Mouse (Mus musculus) bone marrow macrophage, adult 2 months (primary cell): Measurements from ENCODE around the gene Dusp11. TPM values are rescaled to one million over a fixed set of nuclear protein-coding genes. Genes with fewer than 3 reads are reported as not detected.
"Not testable (repeated sequence)": the region's sequence is repeated elsewhere in the genome, so short reads cannot be mapped to it uniquely, and the experiment has no call there.

Source experiments
- H3K27ac ChIP-seq: 2 replicates; pipeline ENCODE4 v1.5.1; 2012; ENCODE audit warnings: low read depth, low read length; ENCODE audit not compliant: insufficient read depth
- H3K4me1 ChIP-seq: 2 replicates; pipeline ENCODE4 v1.6.1; 2012; ENCODE audit warnings: low read length; ENCODE audit not compliant: control insufficient read depth, insufficient read depth
- H3K4me3 ChIP-seq: 2 replicates; pipeline ENCODE4 v1.5.1; 2012; ENCODE audit warnings: mild to moderate bottlenecking, low read length, moderate library complexity; ENCODE audit not compliant: insufficient read depth
- CTCF ChIP-seq: IDR thresholded peaks from 2 replicates; pipeline ENCODE4 v1.5.1; 2012; ENCODE audit warnings: low read depth, mild to moderate bottlenecking, low read length, moderate library complexity
- POLR2A ChIP-seq: IDR thresholded peaks from 2 replicates; pipeline ENCODE4 v1.6.1; 2012; ENCODE audit warnings: mild to moderate bottlenecking, low read depth, low read length, borderline replicate concordance
- polyA plus RNA-seq: library from polyadenylated mRNA; stranded (reverse); fragments of >200 nt; gene quantifications from 2 replicates; pipeline ENCODE4 v1.2.4, GENCODE M21; 2012; ENCODE audit not compliant: missing spikeins, insufficient read depth, insufficient read length

The Dusp11 gene
- polyA plus RNA-seq, 1 experiment, result 108 TPM

DNA sequence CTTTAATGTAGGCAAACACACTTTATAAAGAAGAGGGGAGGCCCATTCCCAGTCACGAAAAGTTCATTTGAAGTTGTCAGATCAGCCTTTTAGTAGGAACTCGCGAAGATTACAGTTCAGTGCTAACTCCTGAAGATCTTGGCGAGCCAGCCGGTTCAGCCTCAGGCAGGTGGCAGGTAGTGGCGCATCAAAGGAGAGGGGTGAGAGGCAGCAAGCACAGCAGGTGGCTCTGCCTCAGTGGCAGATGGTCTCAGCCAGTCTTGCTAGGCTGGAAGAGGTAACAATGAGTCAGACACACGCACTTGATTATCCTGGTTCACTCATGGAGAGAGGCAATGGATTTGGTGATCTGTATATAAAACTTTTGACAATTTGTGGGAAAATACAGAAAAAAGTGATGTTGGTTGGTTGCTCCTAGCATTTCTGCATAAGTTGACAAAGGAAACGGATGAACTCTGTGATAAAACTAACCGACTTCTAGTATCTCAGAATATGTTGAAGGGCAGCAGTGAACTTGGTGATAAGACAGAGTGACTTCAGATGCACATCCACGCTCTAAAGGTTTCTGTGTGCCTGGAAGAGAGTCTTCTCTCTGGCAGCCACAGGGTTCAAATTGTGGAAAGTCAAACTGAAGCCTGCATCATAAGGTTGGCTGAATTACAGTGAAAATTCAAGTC is 13.6 kb upstream of the Dusp11 start:
- Histone ChIP-seq H3K4me1 (no peaks in the 10 kb centered on the region), H3K4me3 (no peak overlapping the region), H3K27ac (no peak overlapping the region)
- no peak for TF ChIP-seq CTCF

- Histone ChIP-seq H3K27ac (no peak overlapping the region), H3K4me3 (no peak overlapping the region), H3K4me1 (no peaks in the 10 kb centered on the region)
- no peak for TF ChIP-seq CTCF
- no peak for TF ChIP-seq POLR2A
These were observed 11.9 kb upstream of the Dusp11 start for GRCm38 (mm10) chr6:85973336-85973735.

DNA sequence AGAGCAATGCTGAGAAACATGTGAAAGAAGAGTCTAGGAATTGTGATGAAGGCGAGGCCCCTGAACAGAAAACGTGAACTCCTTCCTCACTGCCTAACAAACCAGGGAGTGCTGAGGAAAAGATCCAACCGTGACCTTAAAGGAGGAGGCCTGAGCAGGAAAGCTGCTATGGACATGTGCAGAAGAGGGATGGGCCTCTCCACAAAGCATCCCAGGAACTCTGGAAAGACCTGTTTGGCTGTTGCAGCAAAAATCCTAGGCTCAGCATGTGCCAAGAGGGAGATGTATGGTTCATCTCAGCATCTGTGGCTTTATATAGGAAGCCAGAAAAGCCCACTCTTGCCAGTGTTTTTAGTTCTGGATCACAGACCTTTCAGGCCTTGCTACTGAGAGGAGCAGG is 11.2 kb upstream of the Dusp11 start:
- H3K27ac ChIP-seq, result no peak overlapping the region
- no peak overlapping the region for H3K4me3 ChIP-seq
- no peak for TF ChIP-seq POLR2A
- no peak for TF ChIP-seq CTCF
- no peaks in the 10 kb centered on the region for H3K4me1 ChIP-seq

DNA sequence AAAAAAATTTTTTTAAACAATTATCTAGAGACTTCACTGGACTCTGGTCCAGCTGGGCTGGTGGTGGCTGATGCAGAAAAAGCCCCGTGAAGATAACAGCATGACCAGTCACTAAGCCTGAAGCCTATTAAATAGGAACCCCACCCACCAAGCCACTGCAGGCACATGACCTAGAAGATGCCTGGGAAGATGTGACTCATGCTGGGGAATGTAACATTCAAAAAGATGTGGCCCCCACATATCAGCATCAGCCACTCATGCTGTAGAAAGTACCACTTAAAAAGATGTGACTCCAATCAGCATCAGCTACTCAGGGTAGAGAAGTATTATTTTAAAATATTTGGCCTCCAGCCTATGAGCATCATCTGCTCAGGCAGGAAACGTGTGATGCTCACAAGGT is 8.4 kb upstream of the Dusp11 start:
- TF ChIP-seq CTCF (no peak), POLR2A (no peak)
- H3K4me3 ChIP-seq, result no peak overlapping the region
- H3K27ac ChIP-seq, result no peak overlapping the region
- peaks cover 6% of the 10 kb centered on the region for H3K4me1 ChIP-seq

DNA sequence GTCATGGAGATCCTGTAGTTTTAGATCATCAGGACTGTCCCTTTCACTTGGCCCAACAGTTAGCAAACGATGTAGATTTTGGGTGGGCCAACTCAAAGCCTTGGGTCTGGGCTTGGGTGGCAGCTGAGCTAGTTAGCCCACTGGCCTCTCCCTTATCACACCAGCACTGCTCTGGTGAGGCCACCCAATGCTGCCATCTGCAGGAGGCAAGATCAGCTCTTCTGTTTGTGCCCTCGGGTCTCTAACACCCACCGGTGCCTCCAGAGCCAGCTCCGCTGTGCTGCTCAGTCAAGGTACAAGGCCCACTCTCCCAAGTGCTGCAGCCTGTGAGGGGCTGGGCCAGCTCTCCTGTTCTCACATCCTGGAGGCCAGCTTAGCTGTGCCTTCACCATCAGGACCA is 5.2 kb upstream of the Dusp11 start:
- no peak overlapping the region for H3K27ac ChIP-seq
- no peak overlapping the region for H3K4me3 ChIP-seq
- TF ChIP-seq CTCF (no peak), POLR2A (no peak)
- H3K4me1 ChIP-seq, result peaks cover 6% of the 10 kb centered on the region

DNA sequence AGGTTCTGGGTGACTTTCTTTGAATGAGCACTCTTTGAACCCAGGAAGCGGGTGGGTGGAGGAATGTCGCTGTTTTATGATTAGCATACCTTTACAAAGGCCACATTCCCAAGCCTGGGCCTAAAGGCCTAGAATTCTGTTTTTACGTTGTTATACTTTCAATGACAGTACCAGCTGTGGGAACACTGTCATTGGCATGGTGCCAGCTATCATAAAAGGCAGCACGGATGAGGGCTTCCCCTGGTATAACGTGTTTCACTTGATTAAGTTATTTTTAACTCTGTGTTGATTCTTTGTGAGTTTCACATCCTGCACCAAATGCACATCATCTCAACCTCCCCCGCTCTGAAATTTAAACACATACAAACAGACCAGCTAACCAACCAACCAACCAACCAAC is 4.6 kb upstream of the Dusp11 start:
- not testable (repeated sequence) for H3K27ac ChIP-seq

GRCm38 (mm10) chr6:85957581-85957980 is 3.9 kb downstream of the Dusp11 start:
- no peak overlapping the region for H3K4me3 ChIP-seq
- no peak for TF ChIP-seq CTCF
- TF ChIP-seq POLR2A, result no peak
- H3K4me1 ChIP-seq, result peaks cover 3% of the 10 kb centered on the region
- no peak overlapping the region for H3K27ac ChIP-seq

More for the DNA sequence above, 4.6 kb upstream of the Dusp11 start:
- H3K4me3 ChIP-seq, H3K4me1 ChIP-seq: not testable (repeated sequence)

DNA sequence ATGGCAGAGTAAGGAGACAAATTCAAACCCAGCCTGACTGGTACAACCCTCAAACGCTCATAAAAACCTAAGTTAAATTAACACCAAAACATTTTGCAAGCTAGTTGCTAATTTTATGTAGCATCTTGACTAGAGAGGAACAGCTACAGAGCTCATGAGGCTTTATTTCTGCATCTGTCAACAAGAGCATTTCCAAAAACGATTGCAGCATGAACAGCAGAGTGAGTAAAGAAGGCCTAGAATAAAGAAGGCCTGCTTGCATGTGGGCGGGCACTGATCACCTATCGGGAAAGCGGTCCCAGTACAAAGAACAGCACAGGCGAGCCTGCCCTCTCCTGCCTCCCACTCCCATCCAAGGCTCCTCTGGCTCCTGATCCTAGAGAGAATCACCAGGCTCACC is 12.9 kb downstream of the Dusp11 start:
- TF ChIP-seq POLR2A, result no peak
- TF ChIP-seq CTCF, result no peak
- Histone ChIP-seq H3K27ac (no peak overlapping the region), H3K4me1 (no peaks in the 10 kb centered on the region), H3K4me3 (no peak overlapping the region)

GRCm38 (mm10) chr6:85942469-85942868 is 19.0 kb downstream of the Dusp11 start:
- no peak for TF ChIP-seq CTCF
- TF ChIP-seq POLR2A, result no peak
- Histone ChIP-seq H3K27ac (no peak overlapping the region), H3K4me1 (peaks cover 3% of the 10 kb centered on the region), H3K4me3 (no peak overlapping the region)

GRCm38 (mm10) chr6:85938701-85939100 is 22.8 kb downstream of the Dusp11 start:
- Histone ChIP-seq H3K4me3 (no peak overlapping the region), H3K4me1 (peaks cover 5% of the 10 kb centered on the region), H3K27ac (no peak overlapping the region)
- TF ChIP-seq CTCF, result no peak
- TF ChIP-seq POLR2A, result no peak

- H3K4me1 ChIP-seq, result not testable (repeated sequence)
- Histone ChIP-seq H3K4me3 (peak overlapping the region; percentile 62), H3K27ac (peak overlapping the region; percentile 68)
These were observed 24.7 kb downstream of the Dusp11 start for GRCm38 (mm10) chr6:85936508-85937465.
